Mouse (Mus musculus): ENCODE measurements around the gene Dohh. TPM values are rescaled to one million over a fixed set of nuclear protein-coding genes. Genes with fewer than 3 reads are reported as not detected.
A peak's percentile ranks its signal among the peaks of the same experiment; 100 is the strongest.

Gene Dohh
- total and polyA plus RNA-seq, 2 experiments from 2014 or later: 114 to 146 TPM

DNA sequence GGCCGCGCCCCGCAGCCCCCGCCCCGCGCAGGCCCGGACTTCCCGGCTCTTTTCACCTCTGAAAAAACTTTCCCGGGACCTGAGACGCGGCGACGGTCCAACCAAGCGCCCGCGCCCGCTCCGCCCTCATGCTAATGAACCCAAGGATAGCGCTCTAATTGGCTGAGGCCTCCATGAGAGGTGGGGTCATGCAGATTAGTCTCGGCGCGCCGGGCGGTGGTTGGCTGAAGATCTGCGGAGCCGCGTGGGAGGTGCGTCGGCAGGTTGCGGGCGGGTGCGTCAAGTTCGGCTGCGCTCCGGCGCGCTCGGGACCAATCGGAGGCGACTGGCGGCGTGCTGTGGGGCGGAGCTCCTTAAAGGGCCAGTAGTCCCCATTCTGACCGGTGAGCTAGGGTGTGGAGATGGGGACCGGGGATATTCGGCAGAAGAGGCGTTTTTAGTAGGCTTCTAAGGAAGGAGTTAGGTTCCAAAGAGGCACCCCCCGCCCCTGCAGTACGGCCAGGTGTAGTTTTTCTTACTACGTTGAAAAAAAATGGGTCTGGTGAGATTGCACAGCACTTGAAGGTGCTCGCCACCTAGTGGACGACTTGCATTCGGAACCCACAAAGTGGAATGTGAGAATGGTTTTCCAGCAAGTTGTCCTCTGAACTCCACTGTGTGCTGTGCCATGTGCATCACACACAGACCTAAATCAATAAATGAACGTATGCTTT, 33.7 kb upstream of the Dohh start, which contains the start of gene Hmg20b:
TSS of gene Hmg20b (minus strand) at position 130 of the 713 bp plus-strand sequence.
- peak within 1 kb of the TSS; percentile 87 for H3K4me2 ChIP-seq (ENCODE audit: low read depth, low read length)
- no peaks in the 10 kb centered on the region for H3K9me3 ChIP-seq (ENCODE audit: low read length)
- H3K4me3 ChIP-seq (ENCODE audit: low read length): peak within 1 kb of the TSS; percentile 58
- no peaks in the 10 kb centered on the region for H3K36me3 ChIP-seq (ENCODE audit: insufficient read depth, low read length)
- DNase-seq (ENCODE audit: low spot score) (peak; percentile 99), ATAC-seq (peak; percentile 96)
- peak within 1 kb of the TSS; percentile 56 for H3K9ac ChIP-seq (replicated peaks; ENCODE audit: low read length)
- WGBS: under 1% methylated on average over 54 of the region's 54 CpGs
- H3K27me3 ChIP-seq (ENCODE audit: insufficient read depth, low read length): 0 out of 2 replicates have a peak, but pooled peaks cover 4% of the 10 kb centered on the region
- TF ChIP-seq CTCF (IDR thresholded peaks at IDR 0.05; ENCODE audit: low read depth): peak; percentile 90
- no peak within 1 kb of the TSS; the same call in 1 of the 2 replicates for H3K27ac ChIP-seq
- peaks cover 9% of the 10 kb centered on the region for H3K4me1 ChIP-seq (ENCODE audit: insufficient read depth, low read length)

DNA sequence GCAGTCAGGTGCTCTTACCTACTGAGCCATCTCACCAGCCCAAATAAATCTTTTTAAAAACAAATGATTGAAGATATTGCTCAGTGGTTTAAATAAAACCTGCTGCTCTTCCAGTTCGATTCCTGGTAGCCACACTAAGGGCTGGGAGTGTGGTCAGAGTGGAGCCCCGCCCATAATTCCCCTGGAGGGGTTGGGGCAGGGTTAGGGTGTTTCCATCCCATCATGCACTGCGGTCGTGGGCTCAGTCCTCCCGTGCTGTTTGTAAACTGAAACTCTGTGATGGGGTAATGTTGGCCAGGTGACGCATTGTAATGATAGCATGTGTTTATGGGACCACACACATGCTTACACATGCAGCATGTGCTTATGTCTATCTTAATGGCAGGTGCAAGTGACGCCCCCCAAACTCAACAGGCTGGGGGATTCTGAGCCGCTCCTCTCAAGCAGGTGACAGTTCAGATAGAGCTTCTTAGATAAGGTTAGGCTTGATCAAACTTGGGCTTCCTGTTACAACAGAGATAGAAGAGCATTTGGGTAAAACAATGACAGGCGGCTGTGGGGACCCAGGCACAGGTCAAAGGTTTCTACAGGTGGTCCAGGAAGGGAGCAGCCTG, 32.4 kb upstream of the Dohh start:
- Histone ChIP-seq H3K9me3 (ENCODE audit: low read length) (no peaks in the 10 kb centered on the region), H3K27me3 (ENCODE audit: insufficient read depth, low read length) (0 out of 2 replicates have a peak, but pooled peaks cover 3% of the 10 kb centered on the region), H3K36me3 (ENCODE audit: insufficient read depth, low read length) (no peaks in the 10 kb centered on the region), H3K9ac (replicated peaks; ENCODE audit: low read length) (no peak overlapping the region), H3K4me3 (ENCODE audit: low read length) (no peak overlapping the region), H3K27ac (no peak overlapping the region), H3K4me1 (ENCODE audit: insufficient read depth, low read length) (peaks cover 11% of the 10 kb centered on the region), H3K4me2 (ENCODE audit: low read depth, low read length) (no peak overlapping the region)
- DNase-seq (ENCODE audit: low spot score) (no peak), ATAC-seq (no peak)
- 34% methylated on average over 9 of the region's 9 CpGs for WGBS
- TF ChIP-seq CTCF (IDR thresholded peaks at IDR 0.05; ENCODE audit: low read depth): no peak

DNA sequence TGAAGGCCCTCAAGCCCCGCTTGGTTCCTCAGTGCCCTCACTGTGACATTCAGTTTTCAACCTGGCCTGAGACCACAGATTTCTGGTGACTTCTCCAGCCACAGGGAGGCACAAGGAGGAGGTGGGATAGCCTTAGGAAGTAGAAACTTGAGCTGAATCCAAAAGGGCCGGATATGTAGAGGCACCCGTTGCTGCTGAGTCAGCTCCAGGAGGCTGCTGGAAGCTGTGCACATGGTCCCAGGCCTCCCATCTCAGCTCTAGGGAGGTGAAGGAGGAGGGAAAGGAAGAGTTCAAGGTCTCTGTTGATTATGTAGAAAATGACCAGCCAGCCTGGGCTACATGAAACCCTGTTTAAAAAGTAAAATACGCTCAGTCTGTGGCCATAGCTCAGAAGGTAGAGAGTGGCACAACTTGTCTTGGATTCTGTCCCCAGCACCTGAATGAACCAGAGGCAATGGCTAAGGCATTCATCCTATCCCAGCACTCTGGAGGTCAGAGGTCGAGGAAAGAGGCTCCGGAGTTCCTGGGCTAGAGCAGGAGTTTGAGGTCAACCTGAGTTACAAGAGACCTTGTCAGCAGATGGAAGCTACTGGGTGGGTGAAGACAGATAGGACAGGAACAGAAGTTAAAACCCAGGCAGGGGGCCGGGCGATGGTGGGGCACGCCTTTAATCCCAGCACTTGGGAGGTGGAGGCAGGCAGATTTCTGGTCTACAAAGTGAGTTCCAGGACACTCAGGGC, 29.3 kb upstream of the Dohh start:
- Histone ChIP-seq H3K36me3 (ENCODE audit: insufficient read depth, low read length) (no peaks in the 10 kb centered on the region), H3K27me3 (ENCODE audit: insufficient read depth, low read length) (no peaks in the 10 kb centered on the region), H3K4me1 (ENCODE audit: insufficient read depth, low read length) (peaks cover 12% of the 10 kb centered on the region; the same call in 1 of the 2 replicates), H3K4me2 (ENCODE audit: low read depth, low read length) (no peak overlapping the region), H3K27ac (no peak overlapping the region), H3K9ac (replicated peaks; ENCODE audit: low read length) (no peak overlapping the region), H3K9me3 (ENCODE audit: low read length) (no peaks in the 10 kb centered on the region), H3K4me3 (ENCODE audit: low read length) (no peak overlapping the region)
- ATAC-seq (no peak), DNase-seq (ENCODE audit: low spot score) (no peak)
- 76% methylated on average over 9 of the region's 9 CpGs for WGBS
- no peak for TF ChIP-seq CTCF (IDR thresholded peaks at IDR 0.05; ENCODE audit: low read depth)

DNA sequence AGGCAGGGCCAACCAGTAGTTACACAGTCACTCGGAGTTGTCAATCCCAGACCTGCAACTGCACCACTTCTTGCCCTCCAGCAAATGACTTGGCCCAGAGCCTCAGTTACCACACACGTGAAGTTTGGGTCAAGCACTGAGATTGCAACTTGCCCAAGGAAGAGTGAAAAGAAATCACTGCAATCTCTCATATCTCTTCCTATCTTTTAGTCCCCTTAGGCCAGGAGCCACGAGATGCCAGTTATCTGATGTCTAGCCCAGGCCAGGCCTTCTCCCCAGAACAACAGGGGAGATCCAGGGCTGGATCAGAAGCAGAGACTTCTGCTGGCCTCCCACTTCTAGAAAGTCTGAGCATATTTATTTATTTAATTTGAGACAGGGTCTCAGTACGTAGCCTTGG, 28.7 kb upstream of the Dohh start:
- peaks cover 10% of the 10 kb centered on the region; the same call in 1 of the 2 replicates for H3K4me1 ChIP-seq (ENCODE audit: insufficient read depth, low read length)
- no peak overlapping the region for H3K9ac ChIP-seq (replicated peaks; ENCODE audit: low read length)
- H3K4me3 ChIP-seq (ENCODE audit: low read length): no peak overlapping the region
- no peaks in the 10 kb centered on the region for H3K27me3 ChIP-seq (ENCODE audit: insufficient read depth, low read length)
- DNase-seq (ENCODE audit: low spot score) (no peak), ATAC-seq (no peak)
- TF ChIP-seq CTCF (IDR thresholded peaks at IDR 0.05; ENCODE audit: low read depth): no peak
- H3K27ac ChIP-seq: no peak overlapping the region
- H3K36me3 ChIP-seq (ENCODE audit: insufficient read depth, low read length): no peaks in the 10 kb centered on the region
- no peak overlapping the region for H3K4me2 ChIP-seq (ENCODE audit: low read depth, low read length)
- H3K9me3 ChIP-seq (ENCODE audit: low read length): no peaks in the 10 kb centered on the region
- 83% methylated on average over 4 of the region's 4 CpGs for WGBS

DNA sequence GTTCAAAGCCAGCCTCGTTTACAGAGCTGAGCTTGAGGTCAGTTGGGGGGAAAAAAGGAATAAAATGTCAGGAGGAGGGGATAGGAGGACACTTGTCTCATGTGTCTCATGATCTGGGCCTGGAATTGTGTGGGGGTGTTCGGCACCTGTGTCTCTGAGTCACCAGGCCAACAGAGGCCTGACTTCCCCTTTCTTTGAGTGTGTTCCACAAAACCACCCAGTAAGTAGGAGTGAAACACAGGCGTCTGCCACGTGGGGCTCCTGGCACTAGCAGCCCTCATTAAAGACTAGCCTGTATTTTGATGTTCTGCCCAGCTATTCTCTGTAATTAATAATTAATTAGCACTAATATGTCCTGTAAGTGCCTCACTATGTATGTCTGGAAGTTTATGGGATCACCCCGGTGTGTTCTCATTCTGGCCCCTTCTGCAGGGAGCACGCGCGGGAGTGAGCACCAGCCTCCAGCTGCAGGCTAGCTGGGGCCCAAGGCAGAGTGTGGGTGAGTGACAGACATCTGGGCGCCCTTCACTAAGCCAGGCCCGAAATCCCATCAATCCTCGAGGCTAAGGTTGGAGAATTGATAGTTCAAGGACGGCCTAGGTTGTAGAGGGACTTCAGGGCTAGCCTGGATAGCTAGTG, 27.8 kb upstream of the Dohh start:
- WGBS: 61% methylated on average over 12 of the region's 12 CpGs
- Histone ChIP-seq H3K27ac (no peak overlapping the region), H3K4me1 (ENCODE audit: insufficient read depth, low read length) (peaks cover 10% of the 10 kb centered on the region; the same call in 1 of the 2 replicates), H3K4me2 (ENCODE audit: low read depth, low read length) (peak overlapping the region; percentile 91), H3K9me3 (ENCODE audit: low read length) (no peaks in the 10 kb centered on the region), H3K9ac (replicated peaks; ENCODE audit: low read length) (0 out of 2 replicates have a peak overlapping the region, but pooled peaks have one; percentile 21), H3K4me3 (ENCODE audit: low read length) (no peak overlapping the region), H3K36me3 (ENCODE audit: insufficient read depth, low read length) (no peaks in the 10 kb centered on the region), H3K27me3 (ENCODE audit: insufficient read depth, low read length) (no peaks in the 10 kb centered on the region)
- DNase-seq (ENCODE audit: low spot score): no peak
- no peak for TF ChIP-seq CTCF (IDR thresholded peaks at IDR 0.05; ENCODE audit: low read depth)
- no peak for ATAC-seq

Measured in hindbrain, postnatal 0 days (tissue).